Mouse (Mus musculus) kidney, postnatal 0 days (tissue): ENCODE results near the gene A930004D18Rik. TPM values are rescaled to one million over a fixed set of nuclear protein-coding genes. Genes with fewer than 3 reads are reported as not detected.
"Not testable (repeated sequence)": the region's sequence is repeated elsewhere in the genome, so short reads cannot be mapped to it uniquely, and the experiment has no call there.

Experiments used
- ATAC-seq: fragments of 200-750 bp; cut with Nextera tagmentation; replicated peaks from 2 replicates; pipeline ENCODE4 v1.8.0; 2017; ENCODE audit warnings: low read depth, moderate number of reproducible peaks, moderate TSS enrichment, moderate library complexity; ENCODE audit not compliant: low FRiP score
- DNase-seq: peaks from one replicate; pipeline ENCODE4 v3.0.0-alpha.2; 2016; ENCODE audit warnings: low spot score
- H3K27ac ChIP-seq: fragments of 300-500 bp; sonication (generic); 2 replicates; pipeline ENCODE4 v1.5.1; 2014; ENCODE audit warnings: mild to moderate bottlenecking
- H3K27me3 ChIP-seq: fragments of 300-500 bp; sonication (generic); 2 replicates; pipeline ENCODE4 v1.6.1; 2014; ENCODE audit warnings: low read length, mixed read lengths; ENCODE audit not compliant: insufficient read depth
- H3K36me3 ChIP-seq: fragments of 300-500 bp; sonication (generic); 2 replicates; pipeline ENCODE4 v1.6.1; 2014; ENCODE audit warnings: low read length, mixed read lengths; ENCODE audit not compliant: insufficient read depth
- H3K4me1 ChIP-seq: fragments of 300-500 bp; sonication (generic); replicated peaks from 2 replicates; pipeline ENCODE4 v1.6.1; 2014; ENCODE audit warnings: antibody characterized with exemption, low read length, mixed read lengths; ENCODE audit not compliant: insufficient read depth
- H3K4me2 ChIP-seq: fragments of 300-500 bp; sonication (generic); 2 replicates; pipeline ENCODE4 v1.6.1; 2014; ENCODE audit warnings: mild to moderate bottlenecking, low read length, moderate library complexity, mixed read lengths
- H3K4me3 ChIP-seq: fragments of 300-500 bp; sonication (generic); replicated peaks from 2 replicates; pipeline ENCODE4 v1.5.1; 2014; ENCODE audit warnings: low read depth, low read length
- H3K9ac ChIP-seq: fragments of 300-500 bp; sonication (generic); 2 replicates; pipeline ENCODE4 v1.6.1; 2014; ENCODE audit warnings: low read depth, low read length
- H3K9me3 ChIP-seq: fragments of 300-500 bp; sonication (generic); replicated peaks from 2 replicates; pipeline ENCODE4 v1.6.1; 2016; ENCODE audit warnings: low read length, inconsistent platforms, mixed read lengths
- CTCF ChIP-seq: IDR thresholded peaks from 2 replicates; pipeline ENCODE4 v1.5.1; 2016; ENCODE audit warnings: antibody characterized with exemption, low read depth, mild to moderate bottlenecking, moderate library complexity
- WGBS: fragments of 180-500 bp; shearing (Covaris S2); extraction: QIAGEN DNeasy Blood & Tissue Kit; methylation state at CpG from one replicate; pipeline ENCODE4 v1.1.7; 2014; 5-methylcytosine and 5-hydroxymethylcytosine counted together
- microRNA-seq: library from miRNA; unstranded; fragments of <30 nt; microRNA quantifications from one replicate; pipeline ENCODE4, GENCODE M21; 2016
- polyA plus RNA-seq: library from polyadenylated mRNA; unstranded; fragments of >200 nt; fragmentation: Nextera tagmentation; extraction: Ambion mirVana; gene quantifications from 2 replicates; pipeline ENCODE4 v1.2.1, GENCODE M21; 2015

Gene A930004D18Rik
- polyA plus RNA-seq, 1 experiment from 2014 or later = 14.9 TPM

- 92% methylated on average over 6 of the region's 6 CpGs for WGBS
- Histone ChIP-seq H3K9me3 (no peaks in the 10 kb centered on the region), H3K27ac (no peak overlapping the region), H3K4me3 (no peak overlapping the region), H3K36me3 (no peaks in the 10 kb centered on the region), H3K9ac (no peak overlapping the region), H3K4me1 (no peaks in the 10 kb centered on the region), H3K4me2 (no peak overlapping the region), H3K27me3 (no peaks in the 10 kb centered on the region)
- DNase-seq (no peak), ATAC-seq (no peak)
- no peak for TF ChIP-seq CTCF
These were observed 58.8 kb downstream of the A930004D18Rik start for GRCm38 (mm10) chr2:17978706-17979105.

DNA sequence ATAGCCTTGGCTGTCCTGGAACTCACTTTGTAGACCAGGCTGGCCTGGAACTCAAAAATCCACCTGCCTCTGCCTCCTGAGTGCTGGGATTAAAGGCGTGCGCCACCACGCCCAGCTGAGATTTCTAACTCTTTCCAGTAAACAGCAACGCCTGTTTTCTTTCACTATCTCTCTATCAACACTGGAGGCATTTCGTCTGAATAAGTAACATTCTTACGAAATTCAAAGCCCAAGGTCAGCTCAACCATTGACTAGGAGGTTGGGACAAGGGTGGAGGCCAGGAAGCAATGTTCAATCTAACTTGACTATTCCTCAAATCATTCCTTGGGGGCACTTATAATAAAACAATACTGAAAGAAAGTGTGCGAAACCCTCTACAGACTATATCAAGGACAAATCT, 59.3 kb downstream of the A930004D18Rik start:
- not testable (repeated sequence) for H3K4me2 ChIP-seq, H3K27me3 ChIP-seq, H3K4me3 ChIP-seq, H3K27ac ChIP-seq, H3K4me1 ChIP-seq, H3K36me3 ChIP-seq, H3K9me3 ChIP-seq, H3K9ac ChIP-seq, DNase-seq, ATAC-seq
- WGBS = 89% methylated on average over 7 of the region's 7 CpGs

- H3K4me1 ChIP-seq, H3K9ac ChIP-seq, H3K4me2 ChIP-seq, DNase-seq, H3K4me3 ChIP-seq, H3K9me3 ChIP-seq, ATAC-seq, H3K27ac ChIP-seq, H3K27me3 ChIP-seq, H3K36me3 ChIP-seq: not testable (repeated sequence)
These were observed 59.9 kb downstream of the A930004D18Rik start for GRCm38 (mm10) chr2:17977645-17978044.

DNA sequence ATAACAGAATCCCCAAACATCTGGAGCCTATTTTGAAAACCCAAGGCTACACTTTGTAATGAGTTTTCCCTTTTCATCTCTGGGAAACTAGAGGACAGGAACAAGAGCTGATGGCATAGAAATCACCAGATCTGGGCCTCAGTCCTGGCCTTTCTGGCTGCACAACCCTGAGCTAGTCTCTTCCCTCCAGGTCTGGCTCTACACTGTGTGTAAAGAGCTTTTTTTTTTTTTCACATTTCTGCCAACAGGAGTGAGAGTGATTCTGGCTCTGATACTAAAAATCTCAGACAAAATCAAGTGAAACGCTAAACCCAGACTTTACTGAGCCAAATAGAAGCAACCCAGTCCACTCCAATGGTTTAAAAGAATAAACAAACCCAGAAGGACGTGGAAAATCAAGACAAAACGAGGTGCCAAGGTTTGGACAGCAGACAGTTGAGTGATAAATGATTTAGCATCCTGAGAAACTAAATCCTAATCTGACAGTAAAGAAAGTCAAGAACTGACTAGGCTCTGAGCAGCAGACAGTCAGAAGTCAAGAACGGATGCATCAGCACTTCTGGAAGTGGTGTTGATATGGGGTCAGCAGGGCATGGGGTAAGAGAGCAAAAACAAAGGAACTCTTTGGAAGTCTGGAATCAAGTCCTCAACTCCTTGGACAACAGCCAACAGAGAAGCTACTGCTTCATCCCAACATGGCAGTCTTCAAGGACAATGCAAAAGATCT, 61.8 kb downstream of the A930004D18Rik start:
- Histone ChIP-seq H3K27me3 (no peaks in the 10 kb centered on the region), H3K4me2 (no peak overlapping the region), H3K36me3 (no peaks in the 10 kb centered on the region), H3K9ac (no peak overlapping the region), H3K4me3 (no peak overlapping the region), H3K4me1 (no peaks in the 10 kb centered on the region), H3K9me3 (no peaks in the 10 kb centered on the region), H3K27ac (no peak overlapping the region)
- WGBS = 36% methylated on average over 4 of the region's 4 CpGs
- no peak for ATAC-seq
- TF ChIP-seq CTCF = no peak
- no peak for DNase-seq

Small RNA genes lying within 50 kb of the gene (microRNA-seq; reads per million reads assigned to microRNA genes)
- 2.4 reads per million, percentile 4 among the genes with 10 or more reads in this experiment for gene Mir7655

Other genes with a start within 250 kb of the A930004D18Rik start
- not detected in 2 replicates for gene H2al2a, start 40.8 kb downstream of the A930004D18Rik start, polyA plus RNA-seq
- 7.7 and 7.8 TPM in 2 replicates for gene Skida1, start 11.3 kb upstream of the A930004D18Rik start, polyA plus RNA-seq
- gene Mllt10, start 17.5 kb upstream of the A930004D18Rik start, polyA plus RNA-seq = 48.9 and 49.2 TPM in 2 replicates